Mouse (Mus musculus): ENCODE measurements around the gene Aig1.

Aig1 gene

GRCm38 (mm10) chr10:13631796-13632195 is 237.0 kb downstream of the Aig1 start:
- no peak for DNase-seq (ENCODE audit: low read depth)

GRCm38 (mm10) chr10:13623735-13624134 is 245.0 kb downstream of the Aig1 start:
- DNase-seq (ENCODE audit: low read depth), result no peak

GRCm38 (mm10) chr10:13600926-13601325 is 267.9 kb downstream of the Aig1 start:
- no peak for DNase-seq (ENCODE audit: low read depth)

- DNase-seq (ENCODE audit: low read depth), result no peak
Observed at GRCm38 (mm10) chr10:13597491-13597890, 271.3 kb downstream of the Aig1 start.

Data from naive thymus-derived CD4-positive, alpha-beta T cell, adult 2 months (primary cell).